Mouse (Mus musculus) liver, embryonic 16.5 days (tissue): ENCODE data around the gene Alox8. TPM values are rescaled to one million over a fixed set of nuclear protein-coding genes. Genes with fewer than 3 reads are reported as not detected.

Source experiments
- ATAC-seq: fragments of 200-750 bp; cut with Nextera tagmentation; 2 replicates; pipeline ENCODE4 v1.8.0; 2017; ENCODE audit warnings: low read depth, mild to moderate bottlenecking, moderate number of reproducible peaks, moderate library complexity
- H3K27ac ChIP-seq: fragments of 300-500 bp; sonication (generic); 2 replicates; pipeline ENCODE4 v1.5.1; 2014; ENCODE audit warnings: mild to moderate bottlenecking, low read length
- H3K27me3 ChIP-seq: fragments of 300-500 bp; sonication (generic); 2 replicates; pipeline ENCODE4 v1.6.1; 2014; ENCODE audit warnings: low read depth, low read length, mixed read lengths; ENCODE audit not compliant: control insufficient read depth, insufficient read depth
- H3K36me3 ChIP-seq: fragments of 300-500 bp; sonication (generic); 2 replicates; pipeline ENCODE4 v1.6.1; 2014; ENCODE audit warnings: mild to moderate bottlenecking; ENCODE audit not compliant: control insufficient read depth, insufficient read depth
- H3K4me1 ChIP-seq: fragments of 300-500 bp; sonication (generic); 2 replicates; pipeline ENCODE4 v1.6.1; 2014; ENCODE audit warnings: low read depth, low read length, mixed read lengths; ENCODE audit not compliant: control insufficient read depth
- H3K4me2 ChIP-seq: fragments of 300-500 bp; sonication (generic); 2 replicates; pipeline ENCODE4 v1.6.1; 2014; ENCODE audit warnings: low read depth, low read length, mixed read lengths
- H3K4me3 ChIP-seq: fragments of 300-500 bp; sonication (generic); 2 replicates; pipeline ENCODE4 v1.5.1; 2014; ENCODE audit warnings: low read depth, mild to moderate bottlenecking, low read length
- H3K9ac ChIP-seq: fragments of 300-500 bp; sonication (generic); 2 replicates; pipeline ENCODE4 v1.6.1; 2014; ENCODE audit warnings: low read depth, low read length
- H3K9me3 ChIP-seq: fragments of 300-500 bp; sonication (generic); replicated peaks from 2 replicates; pipeline ENCODE4 v1.6.1; 2016; ENCODE audit warnings: low read length; ENCODE audit not compliant: control insufficient read depth
- WGBS: fragments of 180-500 bp; shearing (Covaris S2); extraction: QIAGEN DNeasy Blood & Tissue Kit; methylation state at CpG from one replicate; pipeline ENCODE4 v1.1.7; 2014; ENCODE audit not compliant: insufficient replicate concordance; 5-methylcytosine and 5-hydroxymethylcytosine counted together
- polyA plus RNA-seq: library from polyadenylated mRNA; unstranded; fragments of >200 nt; fragmentation: Nextera tagmentation; extraction: Ambion mirVana; gene quantifications from 2 replicates; pipeline ENCODE4 v1.2.1, GENCODE M21; 2015

The Alox8 gene
- polyA plus RNA-seq, 1 experiment from 2014 or later: 0.08 TPM

- no peaks in the 10 kb centered on the region for H3K36me3 ChIP-seq
Measured at GRCm38 (mm10) chr11:69223101-69223500, 25.5 kb upstream of the Alox8 start.

GRCm38 (mm10) chr11:69221070-69221469 lies 23.4 kb upstream of the Alox8 start:
- ATAC-seq: no peak
- H3K27me3 ChIP-seq: no peaks in the 10 kb centered on the region
- no peaks in the 10 kb centered on the region for H3K36me3 ChIP-seq
- no peak overlapping the region for H3K9ac ChIP-seq
- no peaks in the 10 kb centered on the region for H3K4me1 ChIP-seq
- no peaks in the 10 kb centered on the region for H3K9me3 ChIP-seq
- H3K4me3 ChIP-seq: no peak overlapping the region
- no peak overlapping the region for H3K27ac ChIP-seq
- 54% methylated on average over 4 of the region's 4 CpGs for WGBS
- H3K4me2 ChIP-seq: no peak overlapping the region

More at GRCm38 (mm10) chr11:69223101-69223500, 25.5 kb upstream of the Alox8 start:
- WGBS: 64% methylated on average over 4 of the region's 4 CpGs
- Histone ChIP-seq H3K9ac (no peak overlapping the region), H3K27me3 (peaks cover 3% of the 10 kb centered on the region; the same call in 1 of the 2 replicates), H3K4me1 (no peaks in the 10 kb centered on the region), H3K4me2 (no peak overlapping the region), H3K27ac (no peak overlapping the region), H3K9me3 (no peaks in the 10 kb centered on the region), H3K4me3 (no peak overlapping the region)
- no peak for ATAC-seq

- H3K4me1 ChIP-seq: no peaks in the 10 kb centered on the region
- no peaks in the 10 kb centered on the region for H3K36me3 ChIP-seq
- no peak for ATAC-seq
- no peak overlapping the region for H3K9ac ChIP-seq
- no peaks in the 10 kb centered on the region for H3K27me3 ChIP-seq
- H3K4me2 ChIP-seq: no peak overlapping the region
- H3K4me3 ChIP-seq: no peak overlapping the region
- no peaks in the 10 kb centered on the region for H3K9me3 ChIP-seq
- 10% methylated on average over 2 of the region's 2 CpGs for WGBS
- no peak overlapping the region for H3K27ac ChIP-seq
Measured at GRCm38 (mm10) chr11:69218661-69219060, 21.0 kb upstream of the Alox8 start.

GRCm38 (mm10) chr11:69217411-69217810 lies 19.8 kb upstream of the Alox8 start:
- Histone ChIP-seq H3K4me3 (no peak overlapping the region), H3K27me3 (no peaks in the 10 kb centered on the region), H3K4me2 (no peak overlapping the region), H3K27ac (no peak overlapping the region), H3K9ac (no peak overlapping the region), H3K9me3 (no peaks in the 10 kb centered on the region), H3K4me1 (no peaks in the 10 kb centered on the region), H3K36me3 (no peaks in the 10 kb centered on the region)
- no peak for ATAC-seq
- 66% methylated on average over 5 of the region's 5 CpGs for WGBS

GRCm38 (mm10) chr11:69211431-69211830 lies 13.8 kb upstream of the Alox8 start:
- WGBS: 33% methylated on average over 2 of the region's 2 CpGs
- ATAC-seq: no peak
- H3K36me3 ChIP-seq: no peaks in the 10 kb centered on the region

GRCm38 (mm10) chr11:69202469-69203230 lies 5.0 kb upstream of the Alox8 start:
- no peak for ATAC-seq
- Histone ChIP-seq H3K9me3 (no peaks in the 10 kb centered on the region), H3K27me3 (peaks cover 5% of the 10 kb centered on the region), H3K4me3 (no peak overlapping the region), H3K4me1 (no peaks in the 10 kb centered on the region), H3K9ac (no peak overlapping the region), H3K4me2 (no peak overlapping the region), H3K36me3 (no peaks in the 10 kb centered on the region), H3K27ac (no peak overlapping the region)
- 23% methylated on average over 13 of the region's 13 CpGs for WGBS

More at GRCm38 (mm10) chr11:69211431-69211830, 13.8 kb upstream of the Alox8 start:
- Histone ChIP-seq H3K27ac (no peak overlapping the region), H3K9me3 (no peaks in the 10 kb centered on the region), H3K4me3 (no peak overlapping the region), H3K9ac (no peak overlapping the region), H3K27me3 (no peaks in the 10 kb centered on the region; the same call in none of the 2 replicates), H3K4me2 (no peak overlapping the region), H3K4me1 (no peaks in the 10 kb centered on the region)

GRCm38 (mm10) chr11:69200231-69200630 lies 2.6 kb upstream of the Alox8 start:
- WGBS: 19% methylated on average over 6 of the region's 6 CpGs
- H3K36me3 ChIP-seq: no peaks in the 10 kb centered on the region
- no peak overlapping the region for H3K9ac ChIP-seq
- no peaks in the 10 kb centered on the region for H3K9me3 ChIP-seq
- no peak overlapping the region for H3K4me2 ChIP-seq
- no peaks in the 10 kb centered on the region for H3K4me1 ChIP-seq
- H3K27me3 ChIP-seq: peaks cover 21% of the 10 kb centered on the region
- no peak overlapping the region for H3K27ac ChIP-seq
- no peak for ATAC-seq
- no peak overlapping the region for H3K4me3 ChIP-seq

- ATAC-seq: no peak
- Histone ChIP-seq H3K4me1 (no peaks in the 10 kb centered on the region), H3K27me3 (peaks cover 21% of the 10 kb centered on the region), H3K27ac (no peak overlapping the region), H3K4me3 (no peak overlapping the region), H3K36me3 (no peaks in the 10 kb centered on the region), H3K9ac (no peak overlapping the region), H3K9me3 (no peaks in the 10 kb centered on the region), H3K4me2 (no peak overlapping the region)
- 43% methylated on average over 1 of the region's 1 CpGs for WGBS
Measured at GRCm38 (mm10) chr11:69199251-69199650, 1.6 kb upstream of the Alox8 start.

GRCm38 (mm10) chr11:69197194-69197593 lies 449 bp downstream of the Alox8 start:
- no peak for ATAC-seq
- H3K36me3 ChIP-seq: no peaks in the 10 kb centered on the region
- H3K9ac ChIP-seq: no peak overlapping the region
- no peak overlapping the region for H3K27ac ChIP-seq
- H3K4me3 ChIP-seq: no peak overlapping the region
- WGBS: under 1% methylated on average over 14 of the region's 14 CpGs
- H3K4me2 ChIP-seq: no peak overlapping the region
- H3K9me3 ChIP-seq: no peaks in the 10 kb centered on the region
- H3K4me1 ChIP-seq: no peaks in the 10 kb centered on the region
- H3K27me3 ChIP-seq: peaks cover 21% of the 10 kb centered on the region
